Mouse (Mus musculus): ENCODE measurements around the gene Tnfsf14. TPM values are rescaled to one million over a fixed set of nuclear protein-coding genes. Genes with fewer than 3 reads are reported as not detected.

The Tnfsf14 gene
- polyA plus RNA-seq, 1 experiment from 2014 or later = not detected

GRCm38 (mm10) chr17:57228873-57229272, 34.9 kb upstream of the Tnfsf14 start:
- Histone ChIP-seq H3K36me3 (ENCODE audit: control insufficient read depth, insufficient read depth) (no peaks in the 10 kb centered on the region), H3K27me3 (replicated peaks; ENCODE audit: control insufficient read depth, insufficient read depth, low read length) (no peaks in the 10 kb centered on the region), H3K9ac (replicated peaks; ENCODE audit: low read depth, low read length) (no peak overlapping the region), H3K27ac (ENCODE audit: low read length) (no peak overlapping the region), H3K9me3 (ENCODE audit: control insufficient read depth, low read length) (no peaks in the 10 kb centered on the region), H3K4me3 (replicated peaks; ENCODE audit: low read length) (no peak overlapping the region), H3K4me1 (replicated peaks; ENCODE audit: control insufficient read depth, insufficient read depth, low read length) (no peaks in the 10 kb centered on the region), H3K4me2 (ENCODE audit: low read length) (no peak overlapping the region)
- WGBS = 82% methylated on average over 3 of the region's 3 CpGs
- ATAC-seq = no peak

GRCm38 (mm10) chr17:57228014-57228413, 34.0 kb upstream of the Tnfsf14 start, which contains the start of gene C3:
TSS of gene C3 (minus strand) at chr17:57228136.
- H3K9me3 ChIP-seq (ENCODE audit: control insufficient read depth, low read length) = no peaks in the 10 kb centered on the region
- no peak within 1 kb of the TSS for H3K27ac ChIP-seq (ENCODE audit: low read length)
- no peaks in the 10 kb centered on the region for H3K36me3 ChIP-seq (ENCODE audit: control insufficient read depth, insufficient read depth)
- no peak within 1 kb of the TSS for H3K9ac ChIP-seq (replicated peaks; ENCODE audit: low read depth, low read length)
- no peak within 1 kb of the TSS for H3K4me3 ChIP-seq (replicated peaks; ENCODE audit: low read length)
- WGBS = 86% methylated on average over 3 of the region's 3 CpGs
- no peak within 1 kb of the TSS for H3K4me2 ChIP-seq (ENCODE audit: low read length)
- no peaks in the 10 kb centered on the region for H3K4me1 ChIP-seq (replicated peaks; ENCODE audit: control insufficient read depth, insufficient read depth, low read length)
- H3K27me3 ChIP-seq (replicated peaks; ENCODE audit: control insufficient read depth, insufficient read depth, low read length) = no peaks in the 10 kb centered on the region
- no peak for ATAC-seq

GRCm38 (mm10) chr17:57227468-57227867, 33.5 kb upstream of the Tnfsf14 start:
- Histone ChIP-seq H3K36me3 (ENCODE audit: control insufficient read depth, insufficient read depth) (no peaks in the 10 kb centered on the region), H3K4me2 (ENCODE audit: low read length) (no peak overlapping the region), H3K27me3 (replicated peaks; ENCODE audit: control insufficient read depth, insufficient read depth, low read length) (no peaks in the 10 kb centered on the region), H3K9ac (replicated peaks; ENCODE audit: low read depth, low read length) (no peak overlapping the region), H3K4me1 (replicated peaks; ENCODE audit: control insufficient read depth, insufficient read depth, low read length) (no peaks in the 10 kb centered on the region), H3K4me3 (replicated peaks; ENCODE audit: low read length) (no peak overlapping the region), H3K9me3 (ENCODE audit: control insufficient read depth, low read length) (no peaks in the 10 kb centered on the region), H3K27ac (ENCODE audit: low read length) (no peak overlapping the region)
- ATAC-seq = no peak
- 95% methylated on average over 2 of the region's 2 CpGs for WGBS

- WGBS = 74% methylated on average over 9 of the region's 9 CpGs
- no peaks in the 10 kb centered on the region for H3K9me3 ChIP-seq (ENCODE audit: control insufficient read depth, low read length)
- H3K36me3 ChIP-seq (ENCODE audit: control insufficient read depth, insufficient read depth) = no peaks in the 10 kb centered on the region
- no peak overlapping the region for H3K9ac ChIP-seq (replicated peaks; ENCODE audit: low read depth, low read length)
- no peak overlapping the region for H3K4me2 ChIP-seq (ENCODE audit: low read length)
- no peaks in the 10 kb centered on the region for H3K27me3 ChIP-seq (replicated peaks; ENCODE audit: control insufficient read depth, insufficient read depth, low read length)
- H3K4me1 ChIP-seq (replicated peaks; ENCODE audit: control insufficient read depth, insufficient read depth, low read length) = no peaks in the 10 kb centered on the region
- no peak overlapping the region for H3K27ac ChIP-seq (ENCODE audit: low read length)
- ATAC-seq = no peak
- H3K4me3 ChIP-seq (replicated peaks; ENCODE audit: low read length) = no peak overlapping the region
Measured at GRCm38 (mm10) chr17:57223313-57223712, 29.3 kb upstream of the Tnfsf14 start.

GRCm38 (mm10) chr17:57221911-57222310, 27.9 kb upstream of the Tnfsf14 start:
- Histone ChIP-seq H3K36me3 (ENCODE audit: control insufficient read depth, insufficient read depth) (no peaks in the 10 kb centered on the region), H3K4me1 (replicated peaks; ENCODE audit: control insufficient read depth, insufficient read depth, low read length) (no peaks in the 10 kb centered on the region), H3K27me3 (replicated peaks; ENCODE audit: control insufficient read depth, insufficient read depth, low read length) (no peaks in the 10 kb centered on the region), H3K9me3 (ENCODE audit: control insufficient read depth, low read length) (no peaks in the 10 kb centered on the region), H3K4me2 (ENCODE audit: low read length) (no peak overlapping the region), H3K9ac (replicated peaks; ENCODE audit: low read depth, low read length) (no peak overlapping the region), H3K27ac (ENCODE audit: low read length) (no peak overlapping the region), H3K4me3 (replicated peaks; ENCODE audit: low read length) (no peak overlapping the region)
- WGBS = 82% methylated on average over 4 of the region's 4 CpGs
- no peak for ATAC-seq

DNA sequence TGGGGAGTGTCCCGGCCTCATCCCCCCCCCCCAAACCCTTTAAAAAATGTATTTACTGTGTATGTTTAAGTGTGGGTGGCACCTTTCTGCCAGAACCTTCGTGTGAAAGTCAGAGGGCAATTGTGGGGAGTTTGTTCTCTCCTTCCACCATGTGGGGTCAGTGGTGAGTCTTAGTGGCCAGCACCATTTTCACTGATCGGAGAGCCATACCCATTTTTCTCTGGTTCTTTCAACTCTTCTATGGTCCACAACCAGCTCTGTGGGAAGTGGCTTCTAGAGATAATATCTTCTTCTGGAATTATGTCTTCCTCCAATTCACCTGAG, 25.9 kb upstream of the Tnfsf14 start:
- Histone ChIP-seq H3K4me1 (replicated peaks; ENCODE audit: control insufficient read depth, insufficient read depth, low read length) (no peaks in the 10 kb centered on the region), H3K4me2 (ENCODE audit: low read length) (no peak overlapping the region), H3K27ac (ENCODE audit: low read length) (no peak overlapping the region), H3K9me3 (ENCODE audit: control insufficient read depth, low read length) (no peaks in the 10 kb centered on the region), H3K27me3 (replicated peaks; ENCODE audit: control insufficient read depth, insufficient read depth, low read length) (no peaks in the 10 kb centered on the region), H3K36me3 (ENCODE audit: control insufficient read depth, insufficient read depth) (no peaks in the 10 kb centered on the region), H3K4me3 (replicated peaks; ENCODE audit: low read length) (no peak overlapping the region), H3K9ac (replicated peaks; ENCODE audit: low read depth, low read length) (no peak overlapping the region)
- WGBS = 12% methylated on average over 3 of the region's 3 CpGs
- ATAC-seq = no peak

DNA sequence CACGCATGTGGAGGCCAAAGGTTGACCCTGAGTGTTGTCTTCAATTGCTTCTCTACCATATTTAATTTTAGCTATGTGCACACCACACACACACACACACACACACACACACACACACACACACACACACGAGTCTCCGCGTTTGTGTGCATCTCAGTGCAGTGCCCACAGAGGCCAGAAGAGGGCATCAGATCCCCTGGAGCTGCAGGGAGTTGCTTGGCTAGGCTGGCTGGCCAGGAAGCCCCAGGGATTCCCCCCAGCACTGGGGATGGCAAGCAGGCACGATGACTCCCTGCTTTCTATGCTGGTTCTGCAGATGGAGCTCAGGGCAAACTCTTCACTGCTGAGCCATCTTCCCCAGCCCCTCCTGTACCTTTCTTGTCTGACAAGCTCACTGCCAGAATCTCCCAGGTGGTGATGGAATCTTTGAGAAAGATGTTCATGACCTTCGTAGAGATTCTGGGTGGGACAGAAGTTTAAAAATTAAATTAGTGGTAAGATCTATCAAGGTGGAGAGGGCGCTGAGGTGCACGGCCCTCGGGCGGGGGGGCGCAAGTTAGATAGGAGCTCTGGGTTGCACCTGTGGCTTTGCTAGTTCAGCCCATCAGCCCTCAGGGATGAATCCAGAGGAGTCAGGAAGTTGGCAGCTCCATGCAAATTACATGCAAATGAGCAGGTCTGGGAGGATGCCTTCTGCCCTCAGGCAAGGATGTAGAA, 25.3 kb upstream of the Tnfsf14 start:
- Histone ChIP-seq H3K27ac (ENCODE audit: low read length) (no peak overlapping the region), H3K9me3 (ENCODE audit: control insufficient read depth, low read length) (no peaks in the 10 kb centered on the region), H3K36me3 (ENCODE audit: control insufficient read depth, insufficient read depth) (no peaks in the 10 kb centered on the region), H3K9ac (replicated peaks; ENCODE audit: low read depth, low read length) (no peak overlapping the region), H3K4me2 (ENCODE audit: low read length) (no peak overlapping the region), H3K4me1 (replicated peaks; ENCODE audit: control insufficient read depth, insufficient read depth, low read length) (no peaks in the 10 kb centered on the region), H3K4me3 (replicated peaks; ENCODE audit: low read length) (no peak overlapping the region), H3K27me3 (replicated peaks; ENCODE audit: control insufficient read depth, insufficient read depth, low read length) (no peaks in the 10 kb centered on the region)
- WGBS = 17% methylated on average over 10 of the region's 11 CpGs
- 0 out of 2 replicates have a peak, but pooled peaks have one; percentile 19 for ATAC-seq

DNA sequence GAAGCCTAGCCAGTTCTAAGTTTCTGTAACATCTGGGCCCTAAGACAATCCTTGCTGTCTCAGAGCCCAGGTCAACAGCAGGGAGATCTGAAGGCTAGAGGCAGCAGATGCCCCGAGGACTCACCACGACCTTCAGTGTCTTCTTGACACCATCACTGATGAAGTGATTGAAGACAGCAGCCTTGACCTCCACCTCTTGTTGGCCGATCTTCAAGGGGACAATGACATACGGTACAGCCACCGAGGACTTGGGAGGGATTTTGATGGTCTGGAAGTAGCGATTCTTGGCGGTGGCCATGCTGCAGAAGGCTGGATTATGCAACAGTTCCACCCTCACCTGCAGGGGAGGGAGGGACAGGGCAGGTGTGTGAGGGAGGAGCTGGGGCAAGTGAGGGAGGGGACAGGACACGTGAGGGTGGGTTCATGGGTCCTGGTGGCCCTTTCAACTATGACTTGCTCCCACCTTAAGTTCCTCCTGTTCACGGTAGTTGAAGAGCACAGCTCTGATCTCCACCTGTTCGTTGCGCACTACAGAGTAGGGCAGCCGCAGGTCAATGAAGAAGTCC, 24.4 kb upstream of the Tnfsf14 start:
- H3K9ac ChIP-seq (replicated peaks; ENCODE audit: low read depth, low read length) = no peak overlapping the region
- H3K4me1 ChIP-seq (replicated peaks; ENCODE audit: control insufficient read depth, insufficient read depth, low read length) = no peaks in the 10 kb centered on the region
- H3K4me2 ChIP-seq (ENCODE audit: low read length) = no peak overlapping the region
- no peak overlapping the region for H3K27ac ChIP-seq (ENCODE audit: low read length)
- WGBS = 76% methylated on average over 12 of the region's 12 CpGs
- no peaks in the 10 kb centered on the region for H3K27me3 ChIP-seq (replicated peaks; ENCODE audit: control insufficient read depth, insufficient read depth, low read length)
- no peaks in the 10 kb centered on the region for H3K9me3 ChIP-seq (ENCODE audit: control insufficient read depth, low read length)
- ATAC-seq = no peak
- no peak overlapping the region for H3K4me3 ChIP-seq (replicated peaks; ENCODE audit: low read length)
- no peaks in the 10 kb centered on the region for H3K36me3 ChIP-seq (ENCODE audit: control insufficient read depth, insufficient read depth)

- Histone ChIP-seq H3K36me3 (ENCODE audit: control insufficient read depth, insufficient read depth) (no peaks in the 10 kb centered on the region), H3K4me3 (replicated peaks; ENCODE audit: low read length) (no peak overlapping the region)
Measured at GRCm38 (mm10) chr17:57214676-57215387, 20.9 kb upstream of the Tnfsf14 start.

More at GRCm38 (mm10) chr17:57214676-57215387, 20.9 kb upstream of the Tnfsf14 start:
- Histone ChIP-seq H3K27me3 (replicated peaks; ENCODE audit: control insufficient read depth, insufficient read depth, low read length) (no peaks in the 10 kb centered on the region), H3K9me3 (ENCODE audit: control insufficient read depth, low read length) (no peaks in the 10 kb centered on the region), H3K9ac (replicated peaks; ENCODE audit: low read depth, low read length) (no peak overlapping the region; the same call in 1 of the 2 replicates), H3K4me1 (replicated peaks; ENCODE audit: control insufficient read depth, insufficient read depth, low read length) (no peaks in the 10 kb centered on the region), H3K27ac (ENCODE audit: low read length) (no peak overlapping the region), H3K4me2 (ENCODE audit: low read length) (0 out of 2 replicates have a peak overlapping the region, but pooled peaks have one; percentile 16)
- WGBS = 51% methylated on average over 13 of the region's 13 CpGs
- ATAC-seq = peak; percentile 81

All from forebrain, embryonic 16.5 days (tissue).